Mouse (Mus musculus) brain, embryonic 18.5 days (tissue): Measurements from ENCODE around the gene Tnk1.

ENCODE experiments used
- DNase-seq: peaks from one replicate; pipeline ENCODE4 v3.0.0-alpha.2; 2012; ENCODE audit warnings: low read depth, low spot score

Gene Tnk1

GRCm38 (mm10) chr11:69803328-69803727 lies 55.2 kb downstream of the Tnk1 start:
- DNase-seq, result no peak

- no peak for DNase-seq
Observed at GRCm38 (mm10) chr11:69802648-69803105, 55.9 kb downstream of the Tnk1 start.

- no peak for DNase-seq
Observed at GRCm38 (mm10) chr11:69801379-69801977, 57.1 kb downstream of the Tnk1 start, which contains the start of gene Fgf11. Fgf11 (minus strand) TSS chr11:69801857.
